Mouse (Mus musculus) forebrain, postnatal 0 days (tissue): ENCODE measurements at regions not wholly inside any gene's neighbourhood (a gene's known extent, or its start where the extent isn't known, plus 50 kb on each side); places are given as distances from the start of the nearest gene placed in this dataset.

Source experiments
- ATAC-seq: fragments of 200-750 bp; cut with Nextera tagmentation; 2 replicates; pipeline ENCODE4 v1.8.0; 2017; ENCODE audit warnings: mild to moderate bottlenecking, moderate library complexity
- DNase-seq: peaks from one replicate; pipeline ENCODE4 v3.0.0-alpha.2; 2015
- H3K27ac ChIP-seq: fragments of 300-500 bp; sonication (generic); 2 replicates; pipeline ENCODE4 v1.5.1; 2014; ENCODE audit warnings: low read depth, mild to moderate bottlenecking, antibody characterized with exemption, low read length, moderate library complexity, mixed read lengths
- H3K27me3 ChIP-seq: fragments of 300-500 bp; sonication (generic); 2 replicates; pipeline ENCODE4 v1.6.1; 2014; ENCODE audit warnings: mild to moderate bottlenecking, low read length, mixed read lengths; ENCODE audit not compliant: insufficient read depth
- H3K36me3 ChIP-seq: fragments of 300-500 bp; sonication (generic); 2 replicates; pipeline ENCODE4 v1.6.1; 2014; ENCODE audit warnings: mild to moderate bottlenecking, moderate library complexity; ENCODE audit not compliant: insufficient read depth
- H3K4me1 ChIP-seq: fragments of 300-500 bp; sonication (generic); 2 replicates; pipeline ENCODE4 v1.6.1; 2014; ENCODE audit warnings: antibody characterized with exemption; ENCODE audit not compliant: insufficient read depth
- H3K4me2 ChIP-seq: fragments of 300-500 bp; sonication (generic); 2 replicates; pipeline ENCODE4 v1.6.1; 2014; ENCODE audit warnings: low read depth, mild to moderate bottlenecking, moderate library complexity
- H3K4me3 ChIP-seq: fragments of 300-500 bp; sonication (generic); 2 replicates; pipeline ENCODE4 v1.5.1; 2014; ENCODE audit warnings: low read depth, low read length, mixed read lengths
- H3K9ac ChIP-seq: fragments of 300-500 bp; sonication (generic); 2 replicates; pipeline ENCODE4 v1.6.1; 2014; ENCODE audit warnings: mild to moderate bottlenecking
- H3K9me3 ChIP-seq: fragments of 300-500 bp; sonication (generic); 2 replicates; pipeline ENCODE4 v1.6.1; 2016; ENCODE audit warnings: low read length
- CTCF ChIP-seq: sonication (generic); IDR thresholded peaks from 2 replicates; pipeline ENCODE4 v1.5.1; 2016; ENCODE audit warnings: antibody characterized with exemption, control low read depth, low read depth
- WGBS: fragments of 180-500 bp; shearing (Covaris S2); extraction: QIAGEN DNeasy Blood & Tissue Kit; methylation state at CpG from one replicate; pipeline ENCODE4 v1.1.7; 2014; 5-methylcytosine and 5-hydroxymethylcytosine counted together

- Histone ChIP-seq H3K4me2 (no peak overlapping the region), H3K9me3 (no peaks in the 10 kb centered on the region), H3K4me1 (no peaks in the 10 kb centered on the region), H3K4me3 (no peak overlapping the region), H3K27ac (no peak overlapping the region), H3K36me3 (no peaks in the 10 kb centered on the region), H3K27me3 (no peaks in the 10 kb centered on the region), H3K9ac (no peak overlapping the region)
- TF ChIP-seq CTCF: no peak
- ATAC-seq: no peak
- no peak for DNase-seq
- WGBS: 68% methylated on average over 13 of the region's 13 CpGs
Measured at GRCm38 (mm10) chr2:144198326-144199051, 72.0 kb upstream of the Mgme1 start.
